27 mouse cellular contexts compared by ENCODE assay signal in the genomic region with DNA sequence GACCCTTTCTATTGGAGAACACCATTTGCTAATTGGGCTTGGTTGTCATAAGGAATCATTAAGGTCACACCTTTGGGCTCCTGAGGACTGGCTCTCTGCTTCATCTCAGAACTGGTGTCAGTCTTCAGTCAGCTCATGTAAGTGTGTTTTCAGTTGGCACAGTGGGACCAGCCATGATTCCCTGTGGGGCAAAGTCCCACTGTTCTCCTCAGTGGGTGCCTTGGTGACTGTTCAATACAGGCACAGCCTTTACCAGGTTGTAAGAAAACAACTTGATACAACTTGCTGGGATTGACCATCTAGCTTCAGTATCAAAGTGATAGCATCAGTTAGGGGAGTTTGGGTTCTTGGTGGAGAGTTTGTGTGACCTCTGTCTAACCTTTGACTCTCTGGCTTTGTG. TPM values are rescaled to one million over a fixed set of nuclear protein-coding genes. Genes with fewer than 3 reads are reported as not detected.
A peak's percentile ranks its signal among the peaks of the same experiment; 100 is the strongest.
DNase-seq lines count a peak whose midpoint lies in the region; ATAC-seq and TF ChIP-seq lines count a peak whose summit lies in the region.
"Had no signal": no experiment of that assay in that cellular context is flagged by ENCODE, and none has a peak within 500 bp of the region (broad histone marks: within the 10 kb centered on the region; RNA-seq: fewer than 3 reads in every experiment).

No protein-coding gene starts in this region.

- no peak for TF ChIP-seq EP300 in heart, adult 2 months (IDR thresholded peaks at IDR 0.05; ENCODE audit: insufficient read depth, low read depth, low read length)
- TF ChIP-seq EP300 in stomach, postnatal 0 days (optimal IDR thresholded peaks at IDR 0.05), result no peak

- peak overlapping the region; percentile 63 for H3K27ac ChIP-seq in heart, adult 2 months
- H3K27ac ChIP-seq in kidney, postnatal 0 days, result peak overlapping the region; percentile 32
- peak overlapping the region; percentile 66 for H3K27ac ChIP-seq in intestine, embryonic 15.5 days
- peak overlapping the region; percentile 30 for H3K27ac ChIP-seq in stomach, postnatal 0 days (replicated peaks)
- H3K27ac ChIP-seq: embryonic facial prominence, embryonic 15.5 days; forebrain, embryonic 12.5 days; hindbrain, embryonic 12.5 days; hindbrain, postnatal 0 days; limb, embryonic 13.5 days; liver, embryonic 14.5 days; neural tube, embryonic 12.5 days had no signal

- DNase-seq in heart, adult 2 months, result peak in 1 of 2 experiments; percentile 23
- no peak for DNase-seq in heart, postnatal 4 days
- no peak for DNase-seq in kidney, postnatal 0 days (ENCODE audit: low spot score)
- DNase-seq in kidney, adult 8-10 months, result no peak
- no peak for DNase-seq in stomach, postnatal 0 days (ENCODE audit: low spot score)
- DNase-seq: adrenal gland, postnatal 14 days; cerebellum, adult 11-12 months; cerebellum, adult 9-11 months; forebrain, postnatal 0 days; gastrocnemius, postnatal 14 days; kidney, adult 11 months; lung, embryonic 14.5 days; lung, postnatal 14 days; right cerebral cortex, adult 18-20 months; right cerebral cortex, postnatal 4 days had no signal

- ATAC-seq in kidney, postnatal 0 days (replicated peaks; ENCODE audit: low FRiP score, low read depth), result no peak
- ATAC-seq in intestine, embryonic 15.5 days, result peak; percentile 35
- no peak for ATAC-seq in stomach, postnatal 0 days (ENCODE audit: low FRiP score, low TSS enrichment)
- no peak for ATAC-seq in megakaryocyte, adult 5-6 weeks (ENCODE audit: poor library complexity, severe bottlenecking)
- ATAC-seq: forebrain, postnatal 0 days; hindbrain, postnatal 0 days; midbrain, embryonic 16.5 days; Patski had no signal

- no peaks in the 10 kb centered on the region for H3K27me3 ChIP-seq in heart, adult 2 months (ENCODE audit: control insufficient read depth, insufficient read depth, low read length)
- no peaks in the 10 kb centered on the region for H3K27me3 ChIP-seq in kidney, postnatal 0 days (ENCODE audit: insufficient read depth, low read length)
- no peaks in the 10 kb centered on the region for H3K27me3 ChIP-seq in intestine, embryonic 15.5 days (replicated peaks)
- no peaks in the 10 kb centered on the region for H3K27me3 ChIP-seq in stomach, postnatal 0 days (ENCODE audit: control insufficient read depth, insufficient read depth, low read length)
- H3K27me3 ChIP-seq: embryonic facial prominence, embryonic 15.5 days; forebrain, embryonic 12.5 days; hindbrain, embryonic 12.5 days; limb, embryonic 13.5 days; neural tube, embryonic 12.5 days; Patski had no signal

- no peak for TF ChIP-seq POLR2A in heart, adult 2 months (IDR thresholded peaks at IDR 0.05; ENCODE audit: insufficient read depth, low read depth, low read length)

- no peak overlapping the region for H3K4me2 ChIP-seq in kidney, postnatal 0 days (ENCODE audit: low read length)
- H3K4me2 ChIP-seq in intestine, embryonic 15.5 days (replicated peaks), result no peak overlapping the region
- no peak overlapping the region for H3K4me2 ChIP-seq in stomach, postnatal 0 days (replicated peaks; ENCODE audit: low read depth)
- H3K4me2 ChIP-seq: embryonic facial prominence, embryonic 15.5 days; forebrain, embryonic 12.5 days; hindbrain, embryonic 12.5 days; limb, embryonic 13.5 days; lung, embryonic 14.5 days; midbrain, embryonic 11.5 days; neural tube, embryonic 12.5 days had no signal

- peaks cover 40% of the 10 kb centered on the region for H3K4me1 ChIP-seq in heart, adult 2 months (ENCODE audit: control insufficient read depth, insufficient read depth, low read length)
- peaks cover 19% of the 10 kb centered on the region; the same call in 1 of the 2 replicates for H3K4me1 ChIP-seq in kidney, postnatal 0 days (replicated peaks; ENCODE audit: insufficient read depth, low read length)
- H3K4me1 ChIP-seq in intestine, embryonic 15.5 days (replicated peaks), result peaks cover 18% of the 10 kb centered on the region
- H3K4me1 ChIP-seq in stomach, postnatal 0 days (replicated peaks; ENCODE audit: control insufficient read depth, insufficient read depth), result 0 out of 2 replicates have a peak, but pooled peaks cover 2% of the 10 kb centered on the region
- H3K4me1 ChIP-seq: neural tube, embryonic 12.5 days had no signal

- no peak overlapping the region; the same call in 1 of the 2 replicates for H3K4me3 ChIP-seq in heart, adult 2 months
- H3K4me3 ChIP-seq in kidney, postnatal 0 days (replicated peaks; ENCODE audit: low read depth, low read length), result no peak overlapping the region
- no peak overlapping the region for H3K4me3 ChIP-seq in intestine, embryonic 15.5 days (replicated peaks)
- no peak overlapping the region for H3K4me3 ChIP-seq in stomach, postnatal 0 days (ENCODE audit: low read depth, low read length)
- H3K4me3 ChIP-seq: embryonic facial prominence, embryonic 15.5 days; forebrain, embryonic 12.5 days; hindbrain, embryonic 12.5 days; limb, embryonic 13.5 days; neural tube, embryonic 12.5 days had no signal

- intact Hi-C loops in heart, adult 2 months (cut with DNase I), result no loop called here

- no peak overlapping the region for H3K9ac ChIP-seq in heart, adult 2 months (ENCODE audit: low read depth, low read length)
- H3K9ac ChIP-seq in kidney, postnatal 0 days (ENCODE audit: low read depth, low read length), result no peak overlapping the region
- no peak overlapping the region for H3K9ac ChIP-seq in intestine, embryonic 15.5 days
- H3K9ac ChIP-seq in stomach, postnatal 0 days (ENCODE audit: low read length), result no peak overlapping the region
- H3K9ac ChIP-seq: embryonic facial prominence, embryonic 15.5 days; forebrain, embryonic 12.5 days; forebrain, postnatal 0 days; hindbrain, embryonic 12.5 days; limb, embryonic 13.5 days; liver, embryonic 14.5 days; lung, embryonic 14.5 days; neural tube, embryonic 12.5 days had no signal

- TF ChIP-seq CTCF in heart, adult 2 months (IDR thresholded peaks at IDR 0.05), result no peak
- no peak for TF ChIP-seq CTCF in kidney, postnatal 0 days (IDR thresholded peaks at IDR 0.05; ENCODE audit: low read depth)
- TF ChIP-seq CTCF in stomach, postnatal 0 days (IDR thresholded peaks at IDR 0.05; ENCODE audit: low read depth), result no peak

- no peaks in the 10 kb centered on the region for H3K9me3 ChIP-seq in kidney, postnatal 0 days (replicated peaks; ENCODE audit: low read length)
- 0 out of 2 replicates have a peak, but pooled peaks cover 4% of the 10 kb centered on the region for H3K9me3 ChIP-seq in intestine, embryonic 15.5 days
- H3K9me3 ChIP-seq in stomach, postnatal 0 days (ENCODE audit: control insufficient read depth, low read length), result no peaks in the 10 kb centered on the region
- H3K9me3 ChIP-seq: embryonic facial prominence, embryonic 15.5 days; hindbrain, embryonic 12.5 days; neural tube, embryonic 12.5 days had no signal

- H3K79me2 ChIP-seq in heart, adult 2 months (replicated peaks; ENCODE audit: control insufficient read depth, insufficient read depth, low read length), result peaks cover 18% of the 10 kb centered on the region

- peaks cover 79% of the 10 kb centered on the region for H3K36me3 ChIP-seq in heart, adult 2 months (ENCODE audit: control insufficient read depth, insufficient read depth, low read length)
- 0 out of 2 replicates have a peak, but pooled peaks cover 11% of the 10 kb centered on the region for H3K36me3 ChIP-seq in kidney, postnatal 0 days (ENCODE audit: insufficient read depth, low read length)
- peaks cover 12% of the 10 kb centered on the region for H3K36me3 ChIP-seq in intestine, embryonic 15.5 days
- H3K36me3 ChIP-seq in stomach, postnatal 0 days (ENCODE audit: control insufficient read depth, insufficient read depth, low read length), result peaks cover 6% of the 10 kb centered on the region

RNA-seq across cellular contexts. Expression of gene Snrk, which starts 28.6 kb away (rescaled TPM):
- 100 to 1,000 TPM; 142 to 163 TPM for total RNA-seq in heart, adult 2 months (2021)
- 68.0 and 89.8 TPM in 2 replicates for polyA plus RNA-seq in heart, adult 2 months (2012; rRNA removed)
- 10 to 100 TPM; 77.8 to 78.7 TPM for total RNA-seq in heart, postnatal 4 days (2021)
- polyA plus RNA-seq in kidney, postnatal 0 days (2015; fragmentation: Nextera tagmentation; extraction: Ambion mirVana), result 51.3 and 51.6 TPM in 2 replicates
- polyA plus RNA-seq in intestine, embryonic 15.5 days (2015; fragmentation: Nextera tagmentation; extraction: Ambion mirVana), result 46.1 and 49.4 TPM in 2 replicates
- polyA plus RNA-seq in stomach, postnatal 0 days (2015; fragmentation: Nextera tagmentation; extraction: Ambion mirVana), result 34.0 and 38.2 TPM in 2 replicates
- total RNA-seq in megakaryocyte, adult 5-6 weeks (2015), result 56.3 and 63.6 TPM in 2 replicates
- total RNA-seq in megakaryocyte, adult 5-6 weeks (2017), result 76.9 and 85.5 TPM in 2 replicates
